Mouse (Mus musculus) ES-CJ7 (cell line): ENCODE data around the gene Elp4.

Experiments used
- DNase-seq: peaks from one replicate; pipeline ENCODE4 v3.0.0; 2011; ENCODE audit warnings: low read depth, low spot score

Elp4 gene

DNA sequence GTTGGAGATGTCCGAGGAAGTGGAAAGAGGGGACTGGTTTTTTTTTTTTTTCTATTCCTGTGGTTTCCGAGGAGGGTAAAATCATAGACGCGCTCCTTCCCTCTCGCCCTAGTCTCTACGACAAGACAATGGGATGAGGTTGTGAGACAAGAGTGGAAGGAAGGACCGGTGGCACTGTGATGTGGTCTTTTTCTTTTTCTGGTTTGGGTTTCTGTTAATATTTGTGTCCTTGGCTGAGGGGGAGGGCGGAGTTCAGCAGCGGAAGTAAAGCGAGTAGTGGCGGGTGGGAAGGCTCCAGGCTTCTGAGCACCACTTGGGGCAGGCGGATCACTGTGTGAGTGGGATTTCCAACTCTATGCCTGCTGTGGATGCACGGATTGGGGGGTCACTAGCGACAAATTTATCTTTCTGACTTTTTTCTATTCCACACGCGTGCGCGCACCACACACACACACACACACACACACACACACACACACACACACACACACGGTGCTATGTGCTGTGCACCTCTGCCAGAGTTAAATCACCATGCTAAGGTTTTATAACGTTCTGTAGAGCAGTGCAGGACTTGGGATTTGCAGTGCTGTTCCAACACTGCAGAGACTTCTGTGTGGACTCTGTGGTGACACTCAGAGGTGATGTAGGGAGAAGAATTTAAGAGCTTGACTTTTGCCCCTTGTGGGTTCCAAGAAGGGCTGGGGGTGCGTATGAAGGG, 221.6 kb downstream of the Elp4 start:
- DNase-seq: peak; percentile 34

DNA sequence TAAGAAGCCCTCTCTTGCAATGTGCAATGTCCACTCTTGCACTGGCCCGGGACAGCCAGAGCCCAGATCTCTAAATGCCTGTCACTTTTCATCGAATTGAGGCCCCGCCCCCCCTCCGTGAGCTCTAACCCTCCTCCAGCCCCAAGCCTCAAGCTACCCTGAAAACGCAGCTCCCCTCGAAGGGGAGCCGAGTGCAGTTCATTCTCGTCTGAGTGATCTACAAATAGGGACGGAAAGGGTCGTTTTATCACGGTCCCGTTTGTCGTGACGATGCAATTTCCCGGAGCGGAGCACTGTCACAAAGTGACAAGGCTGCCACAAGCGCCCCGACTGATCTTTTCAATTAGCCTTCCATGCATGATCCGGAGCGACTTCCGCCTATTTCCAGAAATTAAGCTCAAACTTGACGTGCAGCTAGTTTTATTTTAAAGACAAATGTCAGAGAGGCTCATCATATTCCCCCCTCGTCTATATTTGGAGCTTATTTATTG, 222.3 kb downstream of the Elp4 start:
- DNase-seq: peak; percentile 37

DNA sequence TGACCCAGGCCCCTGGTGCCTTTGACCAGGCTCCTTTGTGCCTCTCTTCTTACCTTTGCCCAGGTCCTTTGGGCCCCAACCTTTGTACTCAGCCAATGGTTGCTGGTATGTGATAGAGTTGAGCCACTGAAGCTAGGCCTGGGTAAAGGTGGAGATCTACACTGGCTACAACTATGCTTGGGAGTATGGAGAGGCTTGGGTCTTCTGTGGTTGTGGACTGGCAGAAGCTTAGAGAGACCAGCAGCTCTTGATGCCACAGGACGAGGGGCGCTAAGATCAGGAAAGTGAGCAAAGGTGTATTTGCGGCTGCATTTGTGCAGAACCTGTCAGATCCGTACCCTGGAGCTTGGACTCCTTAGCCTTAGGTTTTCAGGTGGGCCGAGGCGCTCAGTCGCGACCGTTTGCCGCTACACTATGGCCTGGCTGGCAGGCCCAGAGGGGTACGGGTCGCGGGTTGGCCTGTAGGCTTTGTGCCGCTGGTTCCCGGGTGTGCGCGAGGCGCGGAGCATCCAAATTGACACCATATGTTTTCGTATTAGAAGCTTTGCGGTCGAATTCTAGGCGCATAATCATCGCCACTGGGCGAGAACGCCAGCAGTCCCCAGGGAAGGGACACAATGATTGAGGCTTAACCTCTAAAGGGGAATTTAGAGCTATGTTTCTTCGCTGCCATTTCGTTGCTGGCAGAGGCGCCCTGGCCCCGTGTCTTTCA, 223.2 kb downstream of the Elp4 start:
- no peak for DNase-seq

DNA sequence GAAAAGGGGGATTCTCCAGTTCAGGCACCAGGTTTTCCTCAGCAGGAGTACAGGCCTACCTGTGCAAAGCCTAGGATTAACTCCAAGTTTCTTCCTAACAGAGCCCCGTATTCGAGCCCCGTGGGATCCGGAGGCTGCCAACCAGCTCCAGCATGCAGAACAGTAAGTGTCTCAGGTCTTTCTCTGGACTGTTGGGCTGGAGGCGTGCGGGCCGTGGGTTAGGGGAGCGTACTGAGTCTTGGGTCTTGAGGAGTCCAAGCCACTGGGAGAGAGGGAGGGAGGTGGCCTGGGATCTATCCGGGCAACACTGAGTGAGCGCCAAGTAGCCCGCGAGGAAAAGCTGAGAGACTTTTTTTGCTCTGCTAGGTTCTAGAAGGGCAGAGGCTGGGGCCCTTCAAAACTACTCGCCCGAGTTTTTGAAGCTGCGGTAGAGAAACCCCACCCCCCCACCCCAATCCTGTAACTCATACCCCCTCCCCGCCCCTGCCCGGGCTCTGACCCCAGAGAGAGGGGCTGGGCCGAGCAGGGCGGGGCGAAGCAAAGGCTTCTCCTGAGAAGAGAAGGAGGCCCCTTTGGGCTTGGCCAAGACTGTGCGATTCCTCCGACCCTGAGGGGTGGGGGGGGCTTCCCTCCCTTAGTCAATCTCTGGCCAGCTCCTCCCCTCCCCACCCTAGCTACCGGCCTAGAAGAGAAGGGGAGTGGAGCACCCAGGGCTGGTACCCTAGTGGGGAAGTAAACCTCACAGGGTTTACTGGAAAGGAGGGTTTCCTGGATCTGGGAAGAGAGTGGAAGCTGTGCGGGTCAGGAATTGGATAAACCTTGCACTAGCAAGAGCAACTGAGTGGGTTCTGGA, 224.0 kb downstream of the Elp4 start:
- DNase-seq: peak; percentile 87

DNA sequence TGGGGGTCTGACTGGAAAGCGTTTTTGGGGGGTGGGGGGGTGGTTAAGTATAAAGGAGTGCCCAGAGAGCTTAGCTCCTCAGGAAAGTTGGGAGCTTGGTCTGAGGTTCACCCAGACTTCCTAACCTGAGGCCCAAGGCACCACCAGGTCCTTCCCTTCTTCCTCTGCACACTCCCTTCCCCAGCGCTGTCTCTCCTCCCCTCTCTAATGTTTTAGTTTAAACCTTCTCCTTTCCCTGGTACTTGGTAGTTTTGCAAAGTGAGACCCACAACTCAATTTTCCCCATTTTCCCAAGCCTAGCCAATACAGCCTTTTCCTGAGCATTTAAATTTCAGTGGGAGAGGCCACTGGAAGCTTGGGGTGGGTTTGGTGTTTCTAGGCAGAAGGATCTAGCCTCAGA, 225.0 kb downstream of the Elp4 start:
- no peak for DNase-seq

DNA sequence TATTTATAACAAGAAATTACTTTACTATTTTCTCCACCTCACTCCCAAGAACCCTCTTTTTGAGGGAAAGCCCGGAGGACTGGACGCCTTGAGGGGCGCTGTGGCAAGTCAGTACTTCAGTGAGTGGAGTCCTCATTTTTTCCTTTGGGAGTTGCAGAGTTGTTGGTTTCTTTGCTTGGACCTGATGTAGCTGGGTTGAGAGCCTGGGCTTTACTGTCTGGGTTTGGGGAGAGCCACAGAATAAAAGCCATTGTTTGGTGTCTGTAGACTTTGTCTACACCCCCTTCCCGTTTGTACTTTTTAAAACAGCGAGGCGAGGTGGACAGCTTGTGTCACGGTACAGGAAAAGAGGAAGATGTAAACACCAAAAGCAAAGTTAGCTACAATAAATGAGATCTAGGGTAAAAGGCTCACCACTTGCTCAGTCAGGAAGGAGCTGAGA, 225.5 kb downstream of the Elp4 start:
- no peak for DNase-seq

DNA sequence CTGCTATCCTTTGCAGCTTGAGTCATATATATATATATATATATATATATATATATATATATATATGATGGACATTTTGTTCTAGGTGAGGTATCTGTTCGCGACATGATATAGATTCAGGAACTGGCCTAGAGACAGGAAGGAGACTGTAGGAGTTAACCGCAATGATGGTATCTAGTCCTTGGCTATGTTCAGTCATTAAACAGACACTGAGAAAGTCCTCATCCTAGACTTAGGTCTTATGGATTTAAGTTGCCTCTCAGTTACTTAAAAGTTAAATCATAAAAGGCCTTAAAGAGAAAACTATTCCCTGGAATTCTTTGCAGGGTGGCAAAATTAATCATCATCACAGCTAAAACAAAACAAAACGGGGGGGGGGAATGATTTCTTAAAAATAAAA, 226.1 kb downstream of the Elp4 start:
- no peak for DNase-seq

DNA sequence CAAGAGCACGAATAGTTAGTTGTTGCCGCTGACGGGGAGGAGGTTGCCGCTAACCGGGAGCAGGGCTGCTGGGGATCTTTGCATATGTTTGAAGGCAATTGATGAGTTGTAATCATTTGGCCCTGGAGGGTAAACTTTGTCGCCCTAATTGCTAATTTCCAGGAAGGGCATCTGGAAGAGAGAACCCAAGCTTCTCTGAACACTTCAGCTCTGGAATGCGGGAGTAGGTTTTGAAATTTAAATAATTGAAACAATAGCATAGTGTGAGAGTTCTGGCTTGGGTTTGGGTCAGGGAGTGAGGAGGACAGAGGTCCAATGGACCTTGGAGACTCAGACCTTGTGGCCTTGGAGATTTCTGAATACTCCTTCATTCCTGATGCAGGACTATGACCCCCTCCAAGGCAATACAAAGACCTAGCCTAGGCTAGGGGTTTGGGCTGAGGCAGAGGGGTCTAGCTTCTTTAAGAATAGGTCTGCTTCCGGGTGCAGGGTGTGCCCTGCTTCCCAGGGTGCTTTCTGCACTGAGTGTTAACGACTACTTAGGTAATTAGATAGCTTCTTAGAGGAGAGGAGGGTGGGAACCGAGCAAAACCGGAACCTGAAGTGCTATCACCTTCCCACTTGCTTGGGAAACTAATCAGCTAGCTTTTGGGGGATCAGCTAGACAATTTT, 226.8 kb downstream of the Elp4 start:
- peak; percentile 90 for DNase-seq

DNA sequence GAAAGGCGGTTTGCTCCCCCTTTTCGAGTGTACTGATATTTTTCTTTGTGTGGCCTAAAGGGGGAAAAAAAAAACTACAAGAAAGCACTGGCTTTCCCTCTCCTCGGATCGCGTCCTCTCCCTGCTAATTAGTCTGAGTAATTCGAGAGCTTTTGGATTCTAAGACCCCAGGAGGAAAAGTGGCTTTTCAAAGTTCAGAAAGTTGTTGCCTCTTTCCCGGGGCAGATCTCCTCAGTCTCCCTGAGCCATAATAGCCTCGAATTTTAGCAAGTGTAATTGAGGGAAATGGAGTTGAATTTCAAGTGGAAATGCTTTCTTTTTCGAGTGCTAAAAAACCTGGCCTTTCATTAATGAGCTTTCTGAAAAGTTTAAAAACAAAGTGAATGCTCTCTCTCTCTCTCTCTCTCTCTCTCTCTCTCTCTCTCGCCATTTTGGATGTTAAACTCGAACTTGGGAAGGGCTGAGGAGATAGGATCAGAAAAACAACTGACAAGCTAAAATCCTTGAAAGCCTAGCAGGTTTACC, 227.4 kb downstream of the Elp4 start:
- no peak for DNase-seq

DNA sequence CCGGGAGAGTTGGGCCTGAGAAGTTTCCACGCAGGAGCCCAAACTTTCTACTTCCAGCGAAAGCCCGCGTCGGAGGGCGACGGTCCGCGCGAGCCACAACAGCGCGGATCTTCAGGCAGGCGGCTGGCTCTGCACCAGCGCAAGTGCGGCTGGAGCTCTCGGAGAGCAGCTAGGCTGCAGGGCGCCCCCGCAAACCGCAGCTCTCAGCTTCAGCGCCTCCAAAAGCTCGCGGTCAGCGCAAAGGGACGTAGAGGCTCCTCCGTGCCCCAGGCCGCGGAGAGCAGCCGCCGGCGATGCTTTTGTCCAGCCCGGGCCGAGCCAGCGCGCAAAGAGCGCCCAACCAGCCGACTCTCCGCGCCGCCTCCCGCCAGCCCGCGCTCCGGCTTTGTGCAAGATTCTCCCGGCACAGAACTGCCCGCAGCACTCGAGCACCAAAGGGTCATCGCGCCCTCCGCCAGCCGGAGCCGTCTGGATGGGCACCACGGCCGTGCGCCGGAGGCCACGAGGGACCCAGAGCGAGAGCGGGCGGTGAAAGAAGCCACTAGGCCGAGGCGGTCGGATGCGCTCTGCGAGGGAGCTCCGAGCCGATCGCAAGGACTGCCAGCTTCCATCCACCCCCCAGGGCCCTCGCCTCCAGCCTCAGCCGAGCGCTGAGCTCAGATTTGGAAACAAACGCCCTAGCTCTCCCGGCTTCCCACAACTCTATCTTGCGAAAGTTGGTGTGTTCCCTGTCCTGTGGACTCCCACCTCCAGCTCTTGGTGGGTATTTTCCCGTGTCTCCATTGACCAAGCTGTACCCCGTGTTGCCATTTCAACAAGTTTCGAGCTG, 228.1 kb downstream of the Elp4 start:
- DNase-seq: peak; percentile 59

DNA sequence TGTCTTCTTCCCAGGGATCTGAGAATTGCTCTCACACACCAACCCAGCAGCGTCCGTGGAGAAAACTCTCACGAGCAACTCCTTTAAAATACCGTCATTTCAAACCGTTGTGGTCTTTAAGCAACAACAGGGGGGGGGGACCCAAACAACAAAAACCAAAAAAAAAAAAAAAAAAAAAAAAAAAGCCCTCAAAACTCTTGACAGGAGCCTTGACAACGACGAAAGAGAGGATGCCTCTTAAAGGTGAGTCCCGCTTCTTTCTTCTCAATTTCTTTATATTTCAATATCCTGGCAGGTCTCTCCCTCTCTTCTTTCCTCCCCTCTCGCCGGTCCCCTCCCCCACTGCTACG, 228.7 kb downstream of the Elp4 start:
- DNase-seq: no peak

DNA sequence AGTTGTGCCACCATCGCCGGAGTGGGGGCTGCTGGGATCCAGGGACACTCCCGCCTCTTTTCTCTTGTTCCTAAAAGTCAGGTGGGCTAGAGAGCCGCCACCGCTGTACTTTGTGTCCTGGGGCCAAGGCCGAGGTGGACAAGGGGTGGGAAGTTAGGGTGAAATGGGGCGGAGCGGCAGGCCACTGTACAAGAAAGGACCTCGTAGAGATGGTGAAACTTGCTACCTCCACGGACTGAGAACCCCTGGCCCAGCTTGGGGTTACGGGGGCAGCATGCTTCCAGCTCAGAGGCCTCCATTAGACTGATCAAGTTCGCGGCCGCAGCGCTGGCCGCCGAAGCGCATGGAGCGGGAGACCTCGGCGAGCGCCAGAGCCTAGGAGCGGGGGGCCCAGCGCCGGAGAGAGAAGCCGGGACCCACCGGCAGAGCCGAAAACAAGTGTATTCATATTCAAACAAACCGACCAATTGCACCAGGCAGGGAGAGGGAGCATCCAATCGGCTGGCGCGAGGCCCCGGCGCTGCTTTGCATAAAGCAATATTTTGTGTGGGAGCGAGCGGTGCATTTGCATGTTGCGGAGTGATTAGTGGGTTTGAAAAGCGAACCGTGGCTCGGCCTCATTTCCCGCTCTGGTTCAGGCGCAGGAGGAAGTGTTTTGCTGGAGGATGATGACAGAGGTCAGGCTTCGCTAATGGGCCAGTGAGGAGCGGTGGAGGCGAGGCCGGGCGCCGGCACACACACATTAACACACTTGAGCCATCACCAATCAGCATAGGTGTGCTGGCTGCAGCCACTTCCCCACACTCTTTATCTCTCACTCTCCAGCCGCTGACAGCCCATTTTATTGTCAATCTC, 229.3 kb downstream of the Elp4 start:
- DNase-seq: peak; percentile 80

DNA sequence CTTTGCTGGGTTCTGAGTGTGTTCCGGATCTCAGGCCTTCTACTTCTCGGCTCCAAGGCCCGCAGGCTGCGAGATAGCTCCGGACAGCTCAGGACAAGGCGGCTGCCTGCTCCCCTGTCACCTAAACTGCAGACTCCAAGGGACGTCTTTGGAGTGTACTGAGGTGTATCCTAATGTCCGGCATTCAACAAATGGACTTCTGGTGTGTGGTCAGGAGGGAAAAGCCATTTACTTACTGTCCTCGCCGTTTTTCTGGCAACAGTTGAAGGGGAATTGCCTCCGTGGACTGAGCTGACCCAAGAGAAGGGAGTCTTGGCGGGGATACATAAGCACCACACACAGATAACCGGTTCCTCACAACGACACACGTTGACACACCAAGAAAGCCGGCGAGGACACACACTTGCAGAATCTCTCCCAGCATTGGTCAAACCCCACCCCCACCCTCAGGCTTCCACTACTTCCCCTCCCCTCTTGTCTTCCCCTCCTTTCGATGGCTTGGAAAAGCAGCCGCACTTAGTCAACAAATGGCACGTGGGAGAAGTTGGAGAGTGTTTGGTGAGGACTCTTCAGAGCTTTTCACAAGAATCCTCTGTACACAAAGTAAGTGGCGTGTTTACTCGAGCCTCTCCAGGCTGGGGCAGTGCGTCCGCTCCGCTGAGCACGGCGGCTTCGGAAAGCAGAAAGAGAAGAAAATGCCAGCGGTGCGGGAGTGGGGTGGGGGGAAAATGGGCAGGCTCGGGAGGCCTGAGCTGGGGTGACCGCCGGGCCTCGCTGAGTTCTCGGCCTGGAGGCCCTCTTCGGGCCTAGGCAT, 230.1 kb downstream of the Elp4 start:
- DNase-seq: peak; percentile 44

DNA sequence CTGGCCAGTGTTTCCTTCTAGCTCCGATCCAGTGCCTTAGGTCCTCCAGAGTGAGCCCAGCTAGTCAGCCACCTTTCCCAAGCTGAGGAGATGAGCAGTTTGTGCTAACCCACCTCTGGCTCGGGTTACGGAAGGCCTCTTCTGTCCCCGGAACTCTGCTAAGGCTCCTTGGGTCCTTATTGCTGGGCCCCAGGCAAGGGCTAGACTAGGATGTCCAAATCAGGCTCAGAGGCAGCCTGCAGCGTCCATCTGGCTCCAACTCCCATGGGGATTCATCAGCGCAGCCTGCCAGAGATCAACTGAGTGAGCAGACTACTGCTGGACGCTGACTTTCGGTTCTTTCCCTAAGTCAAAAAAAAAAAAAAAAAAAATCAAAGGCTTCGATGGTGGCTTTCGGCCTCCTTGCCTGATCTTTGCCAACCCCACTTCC, 230.7 kb downstream of the Elp4 start:
- no peak for DNase-seq

DNA sequence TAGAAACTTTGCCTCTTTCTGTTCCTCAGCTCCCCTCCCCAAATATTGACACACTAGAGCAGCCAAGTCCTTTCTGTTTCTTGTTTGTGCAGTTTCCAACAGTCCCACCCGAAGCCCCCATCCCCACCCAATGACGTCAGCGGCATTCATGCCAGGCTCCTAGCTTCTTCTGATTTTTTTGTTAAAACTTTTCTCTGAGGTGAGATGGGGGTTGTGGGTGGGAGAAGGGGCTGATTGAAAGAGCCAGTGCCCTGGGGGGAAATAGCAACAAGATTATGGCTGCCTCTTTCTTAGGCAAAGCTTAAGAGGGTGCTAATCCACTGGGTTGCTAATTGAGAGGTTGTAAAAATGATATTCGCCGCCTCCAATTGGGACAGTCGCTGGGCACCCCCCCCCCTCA, 231.3 kb downstream of the Elp4 start:
- no peak for DNase-seq

DNA sequence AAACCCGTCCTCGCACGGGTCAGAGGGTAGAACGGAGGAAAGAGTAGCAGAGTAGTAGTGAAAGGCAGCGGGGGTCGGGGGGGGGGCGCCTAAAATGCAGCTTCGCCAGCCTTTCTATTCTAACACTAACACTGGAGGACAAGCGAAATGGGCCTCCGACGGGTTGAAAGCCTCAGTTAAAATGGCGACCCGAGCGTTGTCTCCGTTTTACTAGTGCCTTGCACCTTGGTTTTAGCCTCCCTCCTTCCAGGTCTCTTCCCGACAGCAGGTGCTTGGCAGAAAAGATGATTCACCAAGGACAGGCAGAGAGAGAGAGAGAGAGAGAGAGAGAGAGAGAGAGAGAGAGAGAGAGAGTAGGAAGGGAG, 231.8 kb downstream of the Elp4 start:
- DNase-seq: no peak

DNA sequence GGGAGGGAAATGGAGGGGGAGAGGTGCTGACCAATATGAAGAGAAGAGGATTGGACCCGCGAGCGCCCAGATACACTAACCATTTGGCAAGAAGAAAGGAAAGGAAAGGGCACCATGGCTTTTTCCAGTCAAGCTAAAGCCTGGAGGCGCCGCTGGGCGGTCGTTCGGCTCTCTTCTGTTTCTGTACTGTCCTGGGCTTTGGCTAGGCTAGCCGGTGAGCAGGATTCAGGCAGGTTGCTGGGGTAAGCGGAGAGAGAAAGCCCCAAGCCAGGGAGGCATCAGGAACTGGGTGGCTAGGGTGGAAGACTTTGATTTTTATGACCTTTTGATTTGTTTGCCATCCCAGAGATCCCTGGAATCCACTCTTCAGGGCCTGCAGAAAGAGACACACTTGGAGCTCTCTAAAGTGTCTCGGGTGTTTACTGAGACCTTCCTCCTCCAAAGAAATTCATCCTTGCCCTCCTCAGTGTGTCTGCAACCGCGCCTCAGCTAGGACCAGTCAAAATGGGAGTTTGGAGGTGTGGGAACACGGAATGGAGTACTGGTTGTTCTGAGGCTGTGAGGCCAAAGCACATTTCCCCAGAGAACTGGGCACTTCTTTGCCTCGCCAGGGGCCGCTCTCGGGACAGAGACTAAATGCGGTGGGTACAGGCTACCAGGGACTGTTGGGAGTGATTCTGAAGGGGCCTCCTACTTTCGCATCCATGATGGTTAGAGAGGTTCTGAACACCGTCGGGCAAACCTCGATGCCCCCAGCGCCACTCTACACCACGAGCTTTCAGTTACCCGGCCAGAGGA, 232.4 kb downstream of the Elp4 start:
- DNase-seq: no peak
